ENCODE assay signal across 13 mouse cellular contexts in genomic region chr15:86107831-86108471, GRCm38 (mm10). TPM values are rescaled to one million over a fixed set of nuclear protein-coding genes. Genes with fewer than 3 reads are reported as not detected.
DNase-seq lines count a peak whose midpoint lies in the region; ATAC-seq and TF ChIP-seq lines count a peak whose summit lies in the region.
"Had no signal": no experiment of that assay in that cellular context is flagged by ENCODE, and none has a peak within 500 bp of the region (broad histone marks: within the 10 kb centered on the region; RNA-seq: fewer than 3 reads in every experiment).

No protein-coding gene starts in this region.

- H3K9ac ChIP-seq in hindbrain, embryonic 16.5 days (ENCODE audit: low read depth, low read length): no peak overlapping the region
- H3K9ac ChIP-seq in hindbrain, embryonic 12.5 days: no peak overlapping the region
- H3K9ac ChIP-seq in hindbrain, postnatal 0 days (replicated peaks; ENCODE audit: low read length): no peak overlapping the region
- H3K9ac ChIP-seq: hindbrain, embryonic 15.5 days; limb, embryonic 13.5 days; neural tube, embryonic 13.5 days had no signal

- 0 out of 2 replicates have a peak overlapping the region, but pooled peaks have one; percentile 17 for H3K27ac ChIP-seq in hindbrain, embryonic 16.5 days (ENCODE audit: low read depth, low read length)
- no peak overlapping the region for H3K27ac ChIP-seq in hindbrain, embryonic 12.5 days
- no peak overlapping the region for H3K27ac ChIP-seq in hindbrain, postnatal 0 days
- H3K27ac ChIP-seq: hindbrain, embryonic 15.5 days; limb, embryonic 13.5 days; neural tube, embryonic 13.5 days had no signal

- peaks cover 24% of the 10 kb centered on the region for H3K4me1 ChIP-seq in hindbrain, embryonic 16.5 days (ENCODE audit: control insufficient read depth, insufficient read depth, low read depth, low read length)
- peaks cover 27% of the 10 kb centered on the region for H3K4me1 ChIP-seq in hindbrain, embryonic 12.5 days
- peaks cover 31% of the 10 kb centered on the region for H3K4me1 ChIP-seq in E14TG2a.4 (replicated peaks; ENCODE audit: low read depth, low read length)
- peaks cover 92% of the 10 kb centered on the region for H3K4me1 ChIP-seq in G1E (ENCODE audit: insufficient read depth, low read depth, low read length)
- H3K4me1 ChIP-seq in hindbrain, postnatal 0 days (ENCODE audit: insufficient read depth, low read length): peaks cover 30% of the 10 kb centered on the region

- no peak overlapping the region for H3K4me2 ChIP-seq in hindbrain, embryonic 16.5 days (ENCODE audit: low read length)
- H3K4me2 ChIP-seq in hindbrain, embryonic 12.5 days (replicated peaks): no peak overlapping the region
- no peak overlapping the region for H3K4me2 ChIP-seq in hindbrain, postnatal 0 days (ENCODE audit: low read depth, low read length)
- H3K4me2 ChIP-seq: hindbrain, embryonic 15.5 days; limb, embryonic 13.5 days; neural tube, embryonic 13.5 days had no signal

- H3K9me3 ChIP-seq in hindbrain, embryonic 16.5 days (ENCODE audit: control insufficient read depth, low read length): no peaks in the 10 kb centered on the region
- H3K9me3 ChIP-seq in hindbrain, embryonic 12.5 days (replicated peaks): no peaks in the 10 kb centered on the region
- no peaks in the 10 kb centered on the region for H3K9me3 ChIP-seq in E14TG2a.4 (ENCODE audit: low read length)
- no peaks in the 10 kb centered on the region for H3K9me3 ChIP-seq in G1E (replicated peaks)
- no peaks in the 10 kb centered on the region for H3K9me3 ChIP-seq in hindbrain, postnatal 0 days (ENCODE audit: low read length)
- H3K9me3 ChIP-seq: hindbrain, embryonic 15.5 days; limb, embryonic 13.5 days; megakaryocyte, embryonic 14.5 days; neural tube, embryonic 13.5 days had no signal

- H3K36me3 ChIP-seq in hindbrain, embryonic 16.5 days (ENCODE audit: control insufficient read depth, insufficient read depth, low read length): peaks cover 3% of the 10 kb centered on the region; the same call in 1 of the 2 replicates
- H3K36me3 ChIP-seq in hindbrain, embryonic 12.5 days: 0 out of 2 replicates have a peak, but pooled peaks cover 10% of the 10 kb centered on the region
- no peaks in the 10 kb centered on the region for H3K36me3 ChIP-seq in E14TG2a.4 (ENCODE audit: insufficient read depth, low read length)
- H3K36me3 ChIP-seq in G1E (replicated peaks): peaks cover 86% of the 10 kb centered on the region
- H3K36me3 ChIP-seq in hindbrain, postnatal 0 days (ENCODE audit: insufficient read depth, low read length): no peaks in the 10 kb centered on the region

- DNase-seq in G1E (ENCODE audit: low spot score): peak; percentile 52
- DNase-seq in hindbrain, postnatal 0 days (ENCODE audit: low spot score): peak; percentile 35
- DNase-seq in urinary bladder, postnatal 25 days (ENCODE audit: low spot score): no peak
- DNase-seq in cerebellum, adult 11-12 months: no peak
- no peak for DNase-seq in right cerebral cortex, adult 18-20 months
- DNase-seq: thymus, adult 2 months had no signal

- TF ChIP-seq CTCF in E14TG2a.4 (conservative IDR thresholded peaks at IDR 0.05; ENCODE audit: low read length) (no peak), G1E (IDR thresholded peaks at IDR 0.05; ENCODE audit: low read depth, low read length) (no peak)
- 0 out of 2 replicates have a peak, but pooled peaks have one; percentile 29 for TF ChIP-seq CTCF in hindbrain, postnatal 0 days (IDR thresholded peaks at IDR 0.05; ENCODE audit: low read depth)

- 73% methylated on average over 11 of the region's 11 CpGs for WGBS in hindbrain, embryonic 16.5 days
- 81% methylated on average over 11 of the region's 11 CpGs for WGBS in hindbrain, embryonic 12.5 days
- 67% methylated on average over 11 of the region's 11 CpGs for WGBS in hindbrain, postnatal 0 days

- no peak overlapping the region for H3K4me3 ChIP-seq in hindbrain, embryonic 16.5 days (ENCODE audit: low read length)
- H3K4me3 ChIP-seq in hindbrain, embryonic 12.5 days: no peak overlapping the region
- 0 out of 2 replicates have a peak overlapping the region, but pooled peaks have one; percentile 8 for H3K4me3 ChIP-seq in E14TG2a.4 (replicated peaks; ENCODE audit: low read length)
- H3K4me3 ChIP-seq in G1E (ENCODE audit: low read depth, low read length): peak overlapping the region; percentile 48; the same call in 1 of the 2 replicates
- H3K4me3 ChIP-seq in hindbrain, postnatal 0 days (ENCODE audit: low read length): no peak overlapping the region
- H3K4me3 ChIP-seq: hindbrain, embryonic 15.5 days; limb, embryonic 13.5 days; megakaryocyte, embryonic 14.5 days; neural tube, embryonic 13.5 days had no signal

- ATAC-seq in hindbrain, embryonic 16.5 days: no peak
- no peak for ATAC-seq in hindbrain, embryonic 12.5 days (ENCODE audit: low FRiP score)
- ATAC-seq in G1E (ENCODE audit: extremely low read depth, insufficient number of reproducible peaks, low FRiP score, poor library complexity, severe bottlenecking): peak; percentile 5; the same call in 1 of the 2 replicates
- ATAC-seq in hindbrain, postnatal 0 days: peak; percentile 57; the same call in 1 of the 2 replicates

- H3K27me3 ChIP-seq in hindbrain, embryonic 16.5 days (replicated peaks; ENCODE audit: control insufficient read depth, insufficient read depth, low read length): no peaks in the 10 kb centered on the region
- no peaks in the 10 kb centered on the region for H3K27me3 ChIP-seq in hindbrain, embryonic 12.5 days
- H3K27me3 ChIP-seq in E14TG2a.4 (ENCODE audit: insufficient read depth, low read length) (peaks cover 20% of the 10 kb centered on the region), G1E (ENCODE audit: insufficient read depth, low read length) (no peaks in the 10 kb centered on the region)
- no peaks in the 10 kb centered on the region for H3K27me3 ChIP-seq in hindbrain, postnatal 0 days (ENCODE audit: insufficient read depth, low read length)
- H3K27me3 ChIP-seq: hindbrain, embryonic 15.5 days; limb, embryonic 13.5 days; neural tube, embryonic 13.5 days had no signal

RNA-seq across cellular contexts. Expression of gene Gramd4, which starts 50.5 kb away (rescaled TPM):
- polyA plus RNA-seq in hindbrain, embryonic 16.5 days (2015; fragmentation: Nextera tagmentation; extraction: Ambion mirVana): 18.4 and 30.4 TPM in 2 replicates
- polyA plus RNA-seq in hindbrain, embryonic 12.5 days (2016; fragmentation: Nextera tagmentation; extraction: Ambion mirVana): 32.5 and 35.2 TPM in 2 replicates
- total RNA-seq in G1E (2014; fragmentation: Nextera tagmentation) (23.2 and 23.6 TPM in 2 replicates), G1E (2017) (55.4 and 56.8 TPM in 2 replicates)
- 33.4 and 35.2 TPM in 2 replicates for polyA plus RNA-seq in G1E (2012)
- 36.2 and 40.9 TPM in 2 replicates for total RNA-seq in hindbrain, postnatal 0 days (2014; rRNA removed)
- 18.6 and 19.0 TPM in 2 replicates for polyA plus RNA-seq in hindbrain, postnatal 0 days (2015; fragmentation: Nextera tagmentation; extraction: Ambion mirVana)

Comparison
In these comparisons a context has a peak if more than half of its experiments do, and no peak if none do; other contexts are left out.
1. ATAC-seq: peak in G1E (single experiment) and hindbrain, postnatal 0 days (single experiment); none in hindbrain, embryonic 16.5 days (single experiment) and hindbrain, embryonic 12.5 days (single experiment).
2. H3K4me3 ChIP-seq: peak in E14TG2a.4 (single experiment) and G1E (single experiment); none in hindbrain, embryonic 16.5 days (single experiment), hindbrain, embryonic 12.5 days (single experiment) and hindbrain, postnatal 0 days (single experiment).
3. DNase-seq: peak in G1E (single experiment) and hindbrain, postnatal 0 days (single experiment); none in urinary bladder, postnatal 25 days (single experiment), cerebellum, adult 11-12 months (single experiment) and right cerebral cortex, adult 18-20 months (single experiment).